ENCODE assay signal across 26 mouse cellular contexts in genomic region chr16:29063377-29063776, GRCm38 (mm10).
"Had no signal": no experiment of that assay in that cellular context is flagged by ENCODE, and none has a peak within 500 bp of the region (broad histone marks: within the 10 kb centered on the region; RNA-seq: fewer than 3 reads in every experiment).

No protein-coding gene starts in this region.

- H3K4me2 ChIP-seq: heart, embryonic 11.5 days; heart, embryonic 13.5 days; heart, embryonic 15.5 days; hindbrain, embryonic 12.5 days; hindbrain, embryonic 14.5 days; kidney, embryonic 15.5 days; limb, embryonic 13.5 days; limb, embryonic 15.5 days; liver, embryonic 12.5 days had no signal

- H3K9me3 ChIP-seq: heart, embryonic 13.5 days; heart, embryonic 15.5 days; hindbrain, embryonic 12.5 days; kidney, embryonic 15.5 days; limb, embryonic 13.5 days; limb, embryonic 15.5 days; liver, embryonic 12.5 days had no signal

- H3K36me3 ChIP-seq: heart, embryonic 13.5 days; heart, embryonic 15.5 days; hindbrain, embryonic 12.5 days; kidney, embryonic 15.5 days; limb, embryonic 13.5 days; limb, embryonic 15.5 days; liver, embryonic 12.5 days had no signal

- DNase-seq: gastrocnemius, adult 2 months; gastrocnemius, postnatal 10 days; gastrocnemius, postnatal 36 days; heart, adult 11 months; heart, adult 2 months; heart, postnatal 14 days; heart, postnatal 36 days; kidney, adult 18-20 months; kidney, adult 9 months; kidney, postnatal 10 days; kidney, postnatal 36 days; layer of hippocampus, adult 9-11 months; layer of hippocampus, postnatal 36 days; left cerebral cortex, postnatal 4 days had no signal

- H3K4me1 ChIP-seq: heart, embryonic 13.5 days; heart, embryonic 15.5 days; hindbrain, embryonic 12.5 days; kidney, embryonic 15.5 days; limb, embryonic 15.5 days; liver, embryonic 12.5 days had no signal

- H3K27ac ChIP-seq: gastrocnemius, adult 2 months; heart, adult 2 months; heart, embryonic 13.5 days; heart, embryonic 15.5 days; hindbrain, embryonic 12.5 days; hindbrain, embryonic 14.5 days; kidney, embryonic 15.5 days; limb, embryonic 13.5 days; limb, embryonic 15.5 days; liver, embryonic 12.5 days; liver, embryonic 14.5 days had no signal

- H3K9ac ChIP-seq: heart, embryonic 13.5 days; heart, embryonic 15.5 days; hindbrain, embryonic 12.5 days; hindbrain, embryonic 14.5 days; kidney, embryonic 15.5 days; limb, embryonic 13.5 days; limb, embryonic 15.5 days; liver, embryonic 12.5 days; liver, embryonic 14.5 days had no signal

- ATAC-seq: forebrain, embryonic 16.5 days; hindbrain, embryonic 16.5 days; liver, embryonic 12.5 days had no signal

- H3K4me3 ChIP-seq: gastrocnemius, adult 2 months; heart, adult 2 months; heart, embryonic 13.5 days; heart, embryonic 15.5 days; hindbrain, embryonic 12.5 days; kidney, embryonic 15.5 days; limb, embryonic 13.5 days; limb, embryonic 15.5 days; liver, embryonic 12.5 days had no signal

- H3K27me3 ChIP-seq: heart, embryonic 13.5 days; heart, embryonic 15.5 days; hindbrain, embryonic 12.5 days; kidney, embryonic 15.5 days; limb, embryonic 13.5 days; limb, embryonic 15.5 days; liver, embryonic 12.5 days had no signal
